In the genomic region with DNA sequence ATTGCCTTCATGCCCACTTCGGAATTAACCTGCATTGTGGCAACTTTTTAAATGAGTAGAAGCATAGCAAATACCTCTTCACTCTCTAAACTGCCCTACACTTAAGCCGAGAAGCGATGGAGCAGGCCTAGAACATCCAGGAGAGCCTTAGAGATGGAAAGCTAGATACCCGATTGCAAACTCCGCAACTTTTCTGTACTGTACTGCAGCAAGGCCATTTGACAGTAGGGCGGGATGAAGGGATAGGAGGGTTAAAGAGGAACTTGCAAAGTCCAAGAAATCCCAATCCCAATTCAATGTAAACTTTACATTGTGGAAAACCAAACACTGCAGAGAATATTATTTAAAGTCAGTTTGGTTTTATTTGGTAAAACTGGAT, we compare ENCODE assay signal across 9 mouse cellular contexts. TPM values are rescaled to one million over a fixed set of nuclear protein-coding genes. Genes with fewer than 3 reads are reported as not detected.
A peak's percentile ranks its signal among the peaks of the same experiment; 100 is the strongest.
DNase-seq lines count a peak whose midpoint lies in the region; ATAC-seq and TF ChIP-seq lines count a peak whose summit lies in the region.
"Had no signal": no experiment of that assay in that cellular context is flagged by ENCODE, and none has a peak within 500 bp of the region (broad histone marks: within the 10 kb centered on the region; RNA-seq: fewer than 3 reads in every experiment).

No protein-coding gene starts in this region.

- H3K4me1 ChIP-seq in heart, embryonic 14.5 days (ENCODE audit: control insufficient read depth in 2 of 2, insufficient read depth in 2 of 2, low read length in 2 of 2): peaks cover 4 to 29% of the 10 kb centered on the region in 2 experiments; a peak in 3 of 4 replicates
- H3K4me1 ChIP-seq in ES-E14 (ENCODE audit: control insufficient read depth in 2 of 2, insufficient read depth in 2 of 2, low read length in 2 of 2, poor library complexity in 1 of 2): peaks cover 0 to 5% of the 10 kb centered on the region in 2 experiments; a peak in 1 of 4 replicates
- H3K4me1 ChIP-seq in hindbrain, embryonic 11.5 days (replicated peaks; ENCODE audit: control insufficient read depth, insufficient read depth, low read length): no peaks in the 10 kb centered on the region; the same call in 1 of the 2 replicates

- no peaks in the 10 kb centered on the region for H3K27me3 ChIP-seq in heart, embryonic 14.5 days (ENCODE audit: control insufficient read depth, insufficient read depth, low read length)
- H3K27me3 ChIP-seq in hindbrain, embryonic 11.5 days (ENCODE audit: control insufficient read depth, insufficient read depth, low read length): no peaks in the 10 kb centered on the region
- H3K27me3 ChIP-seq: Patski had no signal

- peak overlapping the region; percentile 93 to 97 for H3K27ac ChIP-seq in heart, embryonic 14.5 days (replicated peaks in 1 of 2; ENCODE audit: control insufficient read depth in 1 of 2, insufficient read depth in 1 of 2, low read depth in 2 of 2, low read length in 2 of 2)
- H3K27ac ChIP-seq in ES-E14 (ENCODE audit: insufficient read depth, low read depth, low read length, poor library complexity, severe bottlenecking): peak overlapping the region; percentile 74; the same call in 1 of the 2 replicates
- 0 out of 2 replicates have a peak overlapping the region, but pooled peaks have one; percentile 84 for H3K27ac ChIP-seq in hindbrain, embryonic 11.5 days (ENCODE audit: low read depth, low read length)

- WGBS in heart, embryonic 14.5 days: 7% methylated on average over 6 of the region's 6 CpGs
- 11% methylated on average over 6 of the region's 6 CpGs for WGBS in hindbrain, embryonic 11.5 days

- no peaks in the 10 kb centered on the region for H3K36me3 ChIP-seq in heart, embryonic 14.5 days (ENCODE audit: control insufficient read depth, insufficient read depth, low read length)
- H3K36me3 ChIP-seq in ES-E14 (ENCODE audit: control insufficient read depth, insufficient read depth, low read length, poor library complexity, severe bottlenecking): no peaks in the 10 kb centered on the region
- H3K36me3 ChIP-seq in hindbrain, embryonic 11.5 days (ENCODE audit: control insufficient read depth, insufficient read depth, low read length): no peaks in the 10 kb centered on the region

- ATAC-seq in heart, embryonic 14.5 days (ENCODE audit: insufficient number of reproducible peaks, insufficient read depth, low FRiP score, low read depth): no peak
- ATAC-seq in hindbrain, embryonic 11.5 days (ENCODE audit: low FRiP score): no peak
- ATAC-seq in megakaryocyte progenitor cell, adult 5-6 weeks (replicated peaks; ENCODE audit: poor library complexity): 0 out of 2 replicates have a peak, but pooled peaks have one; percentile 1

- peak overlapping the region; percentile 96 to 99 for H3K4me3 ChIP-seq in heart, embryonic 14.5 days (ENCODE audit: control insufficient read depth in 1 of 2, insufficient read depth in 1 of 2, low read depth in 1 of 2, low read length in 2 of 2)
- H3K4me3 ChIP-seq in ES-E14 (ENCODE audit: insufficient read depth in 1 of 2, low read depth in 1 of 2, low read length in 2 of 2, poor library complexity in 1 of 2, severe bottlenecking in 1 of 2): peak overlapping the region; percentile 93 to 97
- peak overlapping the region; percentile 88 for H3K4me3 ChIP-seq in hindbrain, embryonic 11.5 days (ENCODE audit: low read depth, low read length)

- DNase-seq in heart, postnatal 4 days: no peak
- DNase-seq in ES-E14 (ENCODE audit: low read depth, low spot score): no peak
- no peak for DNase-seq in hindbrain, embryonic 11.5 days (ENCODE audit: low spot score)
- no peak for DNase-seq in gastrocnemius, postnatal 36 days
- no peak for DNase-seq in yolk sac, embryonic 10.5 days (ENCODE audit: low spot score)
- no peak for DNase-seq in gastrocnemius, postnatal 4 days (ENCODE audit: low spot score in 2 of 2)

- peak overlapping the region; percentile 96 for H3K9ac ChIP-seq in heart, embryonic 14.5 days (ENCODE audit: low read length)
- H3K9ac ChIP-seq in ES-E14 (ENCODE audit: insufficient read depth, low read depth, low read length, poor library complexity, severe bottlenecking): peak overlapping the region; percentile 99
- H3K9ac ChIP-seq in hindbrain, embryonic 11.5 days (ENCODE audit: low read depth, low read length): peak overlapping the region; percentile 91

- H3K4me2 ChIP-seq in heart, embryonic 14.5 days (ENCODE audit: low read length): peak overlapping the region; percentile 90
- H3K4me2 ChIP-seq in hindbrain, embryonic 11.5 days (replicated peaks; ENCODE audit: low read depth, low read length): peak overlapping the region; percentile 60

- intact Hi-C loops in gastrocnemius, postnatal 36 days (cut with DNase I): loop anchor here (10.0 kb wide), 1 partner anchor 1287 kb away; no protein-coding TSS in a partner anchor

- in situ Hi-C loops in ES-E14 (cut with MboI; ENCODE audit: low sequenced_read_pairs in 2 of 2, unreplicated experiment in 2 of 2): no loop called here

- H3K9me3 ChIP-seq in heart, embryonic 14.5 days (ENCODE audit: control insufficient read depth, low read length): no peaks in the 10 kb centered on the region
- no peaks in the 10 kb centered on the region for H3K9me3 ChIP-seq in ES-E14 (ENCODE audit: control insufficient read depth, insufficient read depth, low read depth, low read length)
- H3K9me3 ChIP-seq in hindbrain, embryonic 11.5 days (ENCODE audit: control insufficient read depth, low read length): no peaks in the 10 kb centered on the region

TF ChIP-seq in ES-E14, 5 proteins besides CTCF, POLR2A, EP300 and RAD21:
- TF ChIP-seq MAFK (IDR thresholded peaks at IDR 0.05; ENCODE audit: insufficient read depth, low read depth, low read length): no peak
- TF ChIP-seq ZNF384 (IDR thresholded peaks at IDR 0.05; ENCODE audit: low read depth, low read length): no peak
- no peak for TF ChIP-seq CHD2 (IDR thresholded peaks at IDR 0.05; ENCODE audit: low read depth, low read length)
- no peak for TF ChIP-seq HCFC1 (IDR thresholded peaks at IDR 0.05; ENCODE audit: borderline replicate concordance, insufficient read depth, low read length)
- no peak for TF ChIP-seq ZC3H11A (IDR thresholded peaks at IDR 0.05; ENCODE audit: borderline replicate concordance, low read depth, low read length)
TF ChIP-seq in ES-E14: peak in this region for 0.

RNA-seq across cellular contexts. Expression of a gene that starts 1.0 kb away (rescaled TPM):
- 25.6 and 26.1 TPM in 2 replicates for polyA plus RNA-seq in heart, embryonic 14.5 days (2014; fragmentation: Nextera tagmentation; extraction: Ambion mirVana)
- total RNA-seq in heart, postnatal 4 days (2021): 10 to 100 TPM; 28.7 to 35.1 TPM
- 25.9 and 33.5 TPM in 2 replicates for total RNA-seq in ES-E14 (2012; rRNA removed)
- 27.5 and 31.9 TPM in 2 replicates for polyA plus RNA-seq in hindbrain, embryonic 11.5 days (2014; fragmentation: Nextera tagmentation; extraction: Ambion mirVana)
- 60.7 and 72.6 TPM in 2 replicates for total RNA-seq in megakaryocyte progenitor cell, adult 5-6 weeks (2015)
- 68.6 and 75.2 TPM in 2 replicates for total RNA-seq in megakaryocyte progenitor cell, adult 5-6 weeks (2017)
- 10 to 100 TPM; 37.0 to 37.4 TPM for total RNA-seq in gastrocnemius, postnatal 36 days (2021)
- 10 to 100 TPM; 40.7 TPM for total RNA-seq in gastrocnemius, postnatal 4 days (2021)
